Mouse (Mus musculus) c-Kit-positive CD71-positive TER-119-positive erythroid progenitor cells, embryonic 14.5 days (primary cell): Measurements from ENCODE around the gene Pcp4l1.
A peak's percentile ranks its signal among the peaks of the same experiment; 100 is the strongest.
"Not testable (repeated sequence)": the region's sequence is repeated elsewhere in the genome, so short reads cannot be mapped to it uniquely, and the experiment has no call there.

Experiments
- DNase-seq: peaks from one replicate; pipeline ENCODE4 v3.0.0-alpha.2; 2013; ENCODE audit warnings: low spot score

The Pcp4l1 gene

DNA sequence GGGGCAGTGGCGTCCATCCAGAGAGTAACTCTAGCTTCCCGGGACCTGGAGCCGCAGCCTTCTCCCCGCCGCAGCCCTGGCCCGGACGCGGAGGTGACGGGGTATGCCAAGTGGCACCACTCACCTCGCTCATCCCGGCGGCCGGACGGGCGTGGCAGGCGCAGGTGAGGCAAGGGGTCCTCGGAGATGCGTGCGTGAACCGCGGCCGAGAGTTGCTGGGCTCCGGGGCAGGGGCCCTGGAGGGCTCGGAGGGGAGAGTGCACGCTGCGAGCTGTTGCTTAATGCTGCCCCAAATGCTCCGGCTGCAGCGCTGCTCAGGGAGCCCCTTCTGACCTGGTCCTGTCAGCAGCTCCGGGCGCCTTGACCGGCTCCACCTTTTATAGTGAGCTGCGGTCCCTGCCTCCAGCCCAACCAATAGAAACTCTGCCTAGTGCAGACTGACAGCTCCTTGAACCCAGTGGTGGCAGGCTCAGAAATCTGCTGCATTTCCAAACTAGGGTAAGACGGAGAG lies at the start of gene Pcp4l1:
Gene Pcp4l1, minus strand, starts transcription at position 382 of the 511 bp plus-strand sequence.
- no peak for DNase-seq

DNA sequence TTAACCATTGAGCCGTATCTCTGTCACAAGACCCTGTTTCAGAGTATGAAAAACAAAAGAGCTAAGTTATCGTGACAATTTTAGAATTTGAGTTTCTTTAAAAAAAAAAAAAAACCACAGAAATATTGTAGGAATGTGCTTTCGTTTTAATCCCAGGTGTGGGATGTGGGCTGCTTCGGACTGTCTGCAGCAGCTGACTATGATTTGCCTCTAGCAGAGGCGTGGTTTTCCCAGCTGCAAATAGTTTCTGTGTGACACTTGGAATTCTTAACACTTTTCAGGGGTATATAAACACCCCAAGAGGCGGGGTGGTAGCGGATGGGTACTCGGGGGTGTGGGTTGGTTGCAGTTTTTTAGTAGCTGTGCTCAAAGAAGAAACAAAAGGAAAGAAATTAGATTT lies 49.3 kb upstream of the Pcp4l1 start:
- DNase-seq: no peak

DNA sequence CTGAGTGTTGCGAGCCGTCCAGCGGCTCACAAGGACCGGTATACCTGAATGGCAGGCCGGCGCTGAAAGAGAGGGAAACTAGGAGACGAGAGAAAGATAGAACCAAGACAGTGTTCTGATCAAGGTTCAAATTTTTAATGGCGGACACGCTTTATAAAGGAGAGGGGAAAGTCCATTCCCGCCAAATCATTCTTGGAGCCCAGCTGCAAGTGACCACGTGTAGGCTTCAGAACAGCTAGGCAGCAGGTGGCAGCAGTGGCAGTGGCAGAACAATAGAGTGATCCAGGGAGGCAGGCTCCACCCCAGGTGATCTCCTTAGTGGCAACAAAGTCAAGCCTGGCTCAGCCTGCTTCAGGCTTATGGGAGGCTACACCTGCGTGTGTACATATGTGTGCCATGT lies 45.9 kb upstream of the Pcp4l1 start:
- DNase-seq: not testable (repeated sequence)

DNA sequence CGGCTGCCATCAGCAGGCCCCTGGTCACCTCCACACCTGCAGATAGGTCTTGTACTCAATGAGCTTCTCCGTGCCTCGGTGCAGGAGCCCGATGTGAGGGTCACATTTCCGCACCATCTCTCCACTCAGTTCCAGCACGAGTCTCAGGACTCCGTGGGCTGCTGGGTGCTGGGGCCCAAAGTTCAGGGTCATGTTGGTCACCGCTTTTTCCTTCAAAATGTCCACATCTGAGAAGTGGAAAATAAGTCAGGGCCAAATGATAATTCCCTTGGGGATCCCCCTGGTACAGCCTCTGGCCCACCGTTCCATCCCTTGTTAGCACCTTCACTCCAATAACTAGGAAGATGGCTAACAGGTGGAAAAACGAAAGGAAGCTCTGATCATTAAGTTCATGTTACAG lies 44.8 kb upstream of the Pcp4l1 start:
- no peak for DNase-seq

DNA sequence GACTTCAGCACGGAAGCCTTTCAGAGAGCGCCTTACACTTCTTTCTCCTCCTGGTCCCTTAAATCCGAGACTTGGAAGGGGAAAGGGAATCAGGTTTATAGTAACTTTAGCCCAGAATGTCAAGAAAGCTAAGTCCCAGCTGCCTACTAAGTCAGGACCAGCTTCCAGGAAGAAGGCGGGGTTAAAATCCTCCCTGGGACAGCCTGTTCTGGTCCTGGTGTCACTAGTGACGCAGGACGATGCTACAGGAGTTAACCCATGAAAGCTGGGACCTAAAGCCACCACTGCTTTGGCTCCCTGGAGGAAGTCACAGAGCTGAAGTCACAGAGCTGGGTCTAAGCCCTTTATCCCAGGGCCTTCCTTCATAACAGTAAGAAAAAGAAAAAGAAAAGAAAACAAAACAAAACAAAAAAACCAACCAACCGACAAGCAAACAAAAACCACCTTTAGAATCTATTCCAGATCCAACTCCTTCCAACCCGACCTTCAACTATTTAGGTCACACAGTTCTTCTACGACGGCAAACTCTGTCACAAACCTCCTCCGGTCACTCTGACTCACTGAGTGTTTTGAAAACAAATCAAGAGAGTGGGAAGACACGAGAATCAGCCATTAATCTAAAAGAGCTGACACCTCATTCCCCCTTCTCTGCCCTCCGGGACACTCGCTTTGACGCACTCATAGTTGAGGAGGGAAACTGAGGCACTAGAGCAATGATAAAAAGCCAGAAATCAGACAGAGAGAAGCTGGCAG lies 44.1 kb upstream of the Pcp4l1 start:
- DNase-seq: no peak

DNA sequence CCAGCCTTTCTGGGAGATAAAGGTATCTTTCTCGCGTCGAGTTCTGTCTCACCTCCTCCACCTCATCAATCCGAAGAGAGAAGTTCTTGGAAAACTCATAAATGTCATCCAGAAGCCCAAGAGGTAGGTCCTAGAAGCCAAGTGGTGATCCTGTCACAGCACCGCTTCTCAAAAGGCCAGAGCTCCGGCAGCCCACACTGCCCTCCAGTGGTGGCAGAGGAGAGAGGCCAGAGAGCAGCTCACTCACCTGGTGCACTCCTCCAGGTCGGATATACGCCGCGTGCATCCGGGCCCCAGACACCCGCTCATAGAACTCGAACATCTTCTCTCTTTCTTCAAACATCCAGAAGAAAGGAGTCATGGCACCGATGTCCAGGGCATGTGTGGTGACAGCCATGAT lies 42.4 kb upstream of the Pcp4l1 start:
- peak; percentile 54 for DNase-seq

DNA sequence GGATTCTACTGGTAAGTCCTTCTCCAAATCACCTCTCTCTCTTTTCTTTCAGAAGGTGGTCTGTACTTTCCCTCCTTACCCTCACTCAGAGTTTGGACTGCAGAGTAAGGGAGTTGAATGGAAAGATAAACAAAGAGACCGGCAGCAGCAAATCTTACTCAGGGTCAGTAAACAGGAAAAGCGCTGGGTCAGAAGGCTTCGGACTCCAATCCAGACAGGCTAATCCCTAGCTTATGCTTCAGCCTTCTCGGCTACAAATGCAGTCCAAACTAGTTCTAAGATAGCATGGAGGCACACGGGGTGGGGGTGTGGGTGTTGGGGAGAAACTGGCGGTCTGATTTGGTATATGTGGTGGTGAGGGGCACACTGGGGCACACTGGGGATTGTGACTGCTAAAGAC lies 41.4 kb upstream of the Pcp4l1 start:
- no peak for DNase-seq

DNA sequence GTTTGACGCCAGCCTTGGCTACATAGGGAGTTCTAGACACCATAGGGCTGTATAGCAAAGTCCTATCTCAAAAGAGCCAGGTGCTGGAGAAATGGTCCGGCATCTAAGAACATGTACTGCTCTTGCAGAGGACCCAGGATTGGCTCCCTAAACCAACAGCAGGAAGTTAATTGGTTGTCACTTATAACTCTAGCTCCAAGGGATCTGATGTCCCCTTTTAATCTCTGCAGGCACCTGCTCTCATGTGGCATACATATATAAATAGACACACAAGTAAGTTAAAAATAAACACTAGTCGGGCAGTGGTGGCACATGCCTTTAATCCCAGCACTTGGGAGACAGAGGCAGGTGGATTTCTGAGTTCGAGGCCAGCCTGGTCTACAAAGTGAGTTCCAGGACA lies 39.7 kb upstream of the Pcp4l1 start:
- no peak for DNase-seq

DNA sequence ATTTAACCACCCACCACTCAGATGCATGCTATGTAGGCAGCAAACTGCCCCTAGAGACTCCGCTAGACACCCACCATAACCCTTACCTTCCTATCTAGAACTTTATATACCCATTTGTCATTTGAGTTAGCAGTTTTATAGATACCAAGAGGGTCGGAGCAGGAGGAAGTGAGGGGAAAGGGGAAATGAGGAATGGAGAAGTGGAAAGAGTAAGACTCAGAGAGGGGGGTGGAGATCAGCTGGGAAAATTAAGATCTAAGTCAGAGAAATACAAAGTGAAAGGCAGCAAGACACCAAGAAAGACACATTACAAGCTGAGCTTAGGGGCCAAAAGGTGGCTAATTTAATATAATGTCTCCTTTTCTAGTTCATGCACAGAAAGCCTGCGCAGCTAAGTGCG lies 38.5 kb upstream of the Pcp4l1 start:
- no peak for DNase-seq

DNA sequence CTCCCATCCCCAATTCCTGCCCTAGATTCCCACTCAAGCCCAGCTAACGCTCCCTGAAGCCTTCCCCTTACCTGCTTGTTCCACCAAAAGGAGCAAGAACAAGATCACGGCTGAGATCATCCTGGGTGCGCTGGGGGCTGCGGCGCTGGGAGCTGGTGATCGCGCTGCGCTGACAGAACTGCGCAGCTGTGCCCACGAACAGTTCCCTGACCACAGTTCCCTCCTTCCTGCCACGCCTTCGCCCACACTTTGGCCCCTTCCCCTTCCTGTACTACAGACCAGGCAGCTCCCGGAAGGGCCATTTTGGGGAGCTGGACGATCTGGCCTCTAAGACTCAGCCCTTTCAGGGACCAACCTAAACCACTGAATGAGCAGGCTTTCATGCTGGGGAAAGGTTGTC lies 38.1 kb upstream of the Pcp4l1 start, which contains the start of gene Fcer1g:
Gene Fcer1g, minus strand, starts transcription at position 240 of the 400 bp plus-strand sequence.
- DNase-seq: no peak

DNA sequence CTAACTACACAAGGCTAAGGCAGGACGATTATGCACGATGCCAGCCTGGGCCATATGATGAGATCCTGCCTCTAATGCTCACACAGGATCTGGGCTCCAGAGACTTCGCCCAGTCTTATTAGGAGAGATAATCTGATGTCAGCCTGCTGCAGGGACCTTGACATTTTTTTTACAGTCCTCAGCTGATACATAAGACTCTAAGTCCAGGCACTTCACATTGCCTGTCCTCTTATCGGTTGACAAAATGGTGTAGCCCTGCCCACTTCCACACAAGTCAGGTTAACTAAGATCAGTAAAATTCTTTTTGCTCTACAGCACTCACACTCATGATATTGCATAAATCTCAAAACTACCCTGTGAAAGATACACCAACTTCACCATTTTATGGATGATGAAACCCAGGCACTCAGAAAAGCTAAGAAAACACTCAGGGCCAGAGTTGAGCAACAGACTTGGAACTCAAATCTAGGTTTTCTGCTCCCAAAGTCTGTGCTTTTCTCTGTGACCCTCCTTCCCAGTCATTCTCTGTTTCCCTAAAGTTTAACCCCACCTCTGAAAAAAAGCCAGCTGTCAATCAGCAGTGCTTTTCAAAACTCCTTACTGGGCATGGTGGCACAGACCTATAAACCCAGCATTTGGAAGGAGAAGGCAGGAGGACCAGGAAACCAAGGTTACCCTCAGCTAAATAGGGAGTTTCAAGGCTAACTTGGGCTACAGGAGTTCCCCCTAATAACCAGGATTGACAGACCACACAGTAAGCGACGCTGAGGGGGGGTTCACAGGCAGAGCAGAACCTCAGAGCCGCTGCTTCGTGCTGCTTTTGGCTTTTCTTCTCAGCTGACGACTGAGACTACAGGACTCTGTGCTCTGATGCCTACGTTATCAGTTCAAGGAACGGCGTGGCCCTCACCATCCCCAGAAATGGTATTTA lies 37.0 kb upstream of the Pcp4l1 start:
- DNase-seq: peak; percentile 47

DNA sequence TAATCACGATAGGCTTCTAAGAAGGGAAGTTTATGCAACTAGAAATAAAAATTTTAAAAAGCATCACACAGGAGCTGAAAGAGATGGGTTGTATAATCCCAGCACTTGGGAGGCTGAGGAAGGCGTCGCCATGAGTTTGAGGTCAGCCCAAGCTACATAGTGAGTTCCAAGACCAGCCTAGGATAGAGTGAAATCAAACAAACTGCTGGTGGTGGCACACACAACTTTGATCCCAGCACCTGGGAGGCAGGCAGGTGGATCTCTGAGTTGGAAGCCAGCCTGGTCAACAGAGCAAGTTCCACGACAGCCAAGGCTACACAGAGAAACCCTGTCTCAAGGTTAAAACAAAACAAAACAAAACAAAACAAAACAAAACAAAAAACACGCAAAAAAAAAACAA lies 36.3 kb upstream of the Pcp4l1 start:
- DNase-seq: no peak

DNA sequence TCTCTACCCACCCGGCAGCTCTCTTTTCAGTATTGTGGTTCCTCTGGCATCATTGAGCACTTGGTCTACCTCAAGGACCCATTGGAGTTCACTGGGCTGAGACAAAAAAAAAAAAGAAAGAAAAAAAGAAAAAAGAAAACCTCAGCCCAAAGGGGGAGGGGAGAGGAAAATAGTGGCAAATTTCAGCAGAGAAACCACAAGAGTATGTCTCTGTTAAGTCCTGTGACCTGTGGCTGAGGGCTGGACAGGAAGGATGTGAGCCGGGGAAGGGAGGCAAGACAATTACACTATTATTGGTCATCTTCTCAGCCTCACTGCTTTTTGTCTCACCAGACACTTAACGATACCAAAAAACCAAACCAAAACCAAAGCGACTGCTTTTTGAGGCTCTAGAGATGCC lies 35.8 kb upstream of the Pcp4l1 start:
- no peak for DNase-seq

DNA sequence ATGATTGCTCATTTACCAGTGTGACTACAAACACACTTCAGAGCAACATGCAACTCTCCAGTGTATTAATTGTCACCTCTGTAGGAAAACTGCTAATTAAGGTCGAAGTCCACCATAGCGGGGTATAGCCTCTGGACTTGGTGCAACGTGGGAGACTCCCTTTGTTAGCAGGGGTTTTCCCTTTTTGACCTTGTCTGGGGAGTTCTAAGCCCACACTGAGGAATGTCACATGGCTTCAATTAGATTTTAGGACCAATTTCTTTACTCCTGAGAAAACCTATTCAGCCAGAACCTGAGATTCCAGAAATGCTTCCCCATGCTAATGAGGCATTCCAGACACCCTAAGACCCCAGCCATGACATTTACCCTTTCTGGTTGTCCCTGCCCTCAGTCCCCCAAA lies 34.1 kb upstream of the Pcp4l1 start:
- no peak for DNase-seq

DNA sequence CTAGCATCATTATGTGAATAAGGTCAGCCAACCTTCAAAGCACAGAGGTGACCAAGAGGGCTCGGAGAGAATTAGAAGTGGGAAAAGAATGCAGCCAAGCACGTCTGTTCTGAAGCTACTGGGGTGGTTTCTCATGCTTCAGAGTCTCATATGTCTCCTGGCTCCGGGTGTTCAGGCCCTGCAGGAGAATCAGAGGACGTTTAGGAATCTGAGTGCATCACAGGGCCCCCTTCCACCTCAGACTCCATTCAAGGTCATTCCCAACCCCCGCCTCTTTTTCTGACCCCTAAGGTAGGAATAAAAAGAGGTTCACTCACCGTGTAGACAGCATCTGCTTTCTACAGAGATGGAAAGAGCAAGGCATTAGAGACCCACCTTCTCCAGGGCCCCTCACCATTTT lies 33.7 kb upstream of the Pcp4l1 start:
- DNase-seq: no peak

DNA sequence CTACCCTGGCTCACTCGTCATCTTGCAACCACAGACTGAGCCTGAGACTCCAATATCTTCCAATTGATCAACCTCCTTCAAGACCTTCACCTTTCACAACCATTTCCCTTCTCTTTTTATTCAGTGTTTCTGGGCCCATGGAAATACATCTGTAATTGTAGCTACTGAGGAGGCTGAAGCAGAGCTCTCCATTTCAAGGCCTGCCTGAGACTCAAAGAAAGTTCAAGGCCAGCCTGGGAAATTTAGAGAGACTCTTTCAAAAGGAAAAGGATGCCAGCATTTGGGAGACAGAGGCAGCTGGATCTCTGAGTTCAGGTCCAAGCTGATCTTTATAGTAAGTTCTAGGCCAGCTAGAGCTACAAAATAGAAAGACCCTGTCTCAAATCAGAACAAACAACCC lies 31.8 kb upstream of the Pcp4l1 start:
- DNase-seq: no peak

DNA sequence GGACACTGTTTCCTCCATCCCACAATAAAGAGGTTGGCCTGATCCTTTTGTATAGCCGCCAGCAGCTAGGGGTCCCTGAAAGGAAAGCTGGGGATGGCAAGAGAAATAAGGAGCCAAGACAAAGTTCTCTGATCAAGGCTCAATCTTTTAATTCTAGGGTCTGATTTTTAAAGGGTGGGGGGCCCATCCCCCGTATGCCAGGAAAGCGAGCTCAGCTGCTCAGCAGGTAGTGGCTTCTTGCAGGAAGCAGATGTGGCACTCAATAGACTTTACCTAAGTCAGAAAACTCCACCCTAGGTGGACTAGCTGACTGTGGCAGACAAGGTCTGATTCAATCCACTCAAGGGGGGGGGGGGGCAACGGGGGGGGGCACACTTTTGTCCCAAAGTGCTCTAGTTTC lies 30.7 kb upstream of the Pcp4l1 start:
- no peak for DNase-seq

DNA sequence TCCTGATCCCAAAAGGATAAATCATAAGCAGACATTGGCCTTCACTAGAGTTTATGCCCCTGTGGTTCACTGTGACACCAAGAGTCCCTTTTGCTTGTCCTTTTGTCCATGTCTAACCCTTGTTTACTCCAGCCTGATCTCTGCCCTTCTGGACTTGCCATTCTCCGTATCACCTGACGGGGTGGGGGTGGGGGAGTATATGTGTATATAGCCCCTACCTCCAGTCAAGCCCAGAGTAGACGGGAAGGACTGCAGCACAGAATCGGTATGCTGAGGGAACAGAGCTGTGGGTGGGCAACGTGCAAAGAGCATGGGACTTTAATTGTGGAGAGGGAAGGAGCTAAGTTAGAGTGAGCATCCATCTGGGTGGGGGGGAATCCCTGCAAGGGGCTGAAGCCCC lies 28.8 kb upstream of the Pcp4l1 start, which contains the start of gene Apoa2:
Gene Apoa2, plus strand, starts transcription at position 198 of the 400 bp plus-strand sequence.
- DNase-seq: no peak

DNA sequence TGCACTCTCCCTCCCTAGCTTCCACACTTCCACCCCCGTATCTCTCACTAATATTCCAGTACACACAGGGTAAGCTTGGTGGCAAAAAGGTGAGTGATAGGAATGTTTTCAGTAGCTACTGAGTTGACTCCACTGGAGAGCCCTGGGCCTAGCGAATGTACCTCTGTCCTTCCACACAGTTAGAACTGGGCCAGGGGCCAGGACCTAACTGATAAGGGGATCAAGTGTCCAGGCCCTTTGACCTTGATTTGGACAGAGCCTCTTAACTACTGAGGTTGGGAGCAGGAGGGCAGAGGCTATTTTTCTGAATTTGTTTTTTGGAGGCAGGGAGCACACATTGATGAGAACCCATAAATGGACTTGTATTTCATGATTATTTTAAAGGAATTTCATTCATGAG lies 27.7 kb upstream of the Pcp4l1 start:
- no peak for DNase-seq

DNA sequence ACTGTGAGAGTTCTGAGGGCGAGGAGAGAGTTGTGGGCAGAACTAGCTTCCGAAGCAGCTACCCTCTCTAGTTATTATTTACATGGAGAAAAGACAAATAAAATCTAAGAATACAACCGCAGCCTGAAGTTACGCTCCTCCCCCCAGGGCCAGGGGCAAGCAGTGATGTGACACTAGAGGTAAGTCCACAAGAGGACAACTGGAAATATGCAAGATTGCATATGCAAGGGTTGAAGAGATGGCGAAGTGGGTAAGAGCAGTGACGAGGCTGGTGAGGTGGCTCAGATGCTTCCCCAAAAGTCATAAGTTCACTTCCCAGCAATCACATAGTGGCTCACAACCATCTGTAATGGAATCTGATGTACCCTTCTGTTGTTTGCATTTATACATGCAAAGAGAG lies 27.1 kb upstream of the Pcp4l1 start:
- DNase-seq: no peak

DNA sequence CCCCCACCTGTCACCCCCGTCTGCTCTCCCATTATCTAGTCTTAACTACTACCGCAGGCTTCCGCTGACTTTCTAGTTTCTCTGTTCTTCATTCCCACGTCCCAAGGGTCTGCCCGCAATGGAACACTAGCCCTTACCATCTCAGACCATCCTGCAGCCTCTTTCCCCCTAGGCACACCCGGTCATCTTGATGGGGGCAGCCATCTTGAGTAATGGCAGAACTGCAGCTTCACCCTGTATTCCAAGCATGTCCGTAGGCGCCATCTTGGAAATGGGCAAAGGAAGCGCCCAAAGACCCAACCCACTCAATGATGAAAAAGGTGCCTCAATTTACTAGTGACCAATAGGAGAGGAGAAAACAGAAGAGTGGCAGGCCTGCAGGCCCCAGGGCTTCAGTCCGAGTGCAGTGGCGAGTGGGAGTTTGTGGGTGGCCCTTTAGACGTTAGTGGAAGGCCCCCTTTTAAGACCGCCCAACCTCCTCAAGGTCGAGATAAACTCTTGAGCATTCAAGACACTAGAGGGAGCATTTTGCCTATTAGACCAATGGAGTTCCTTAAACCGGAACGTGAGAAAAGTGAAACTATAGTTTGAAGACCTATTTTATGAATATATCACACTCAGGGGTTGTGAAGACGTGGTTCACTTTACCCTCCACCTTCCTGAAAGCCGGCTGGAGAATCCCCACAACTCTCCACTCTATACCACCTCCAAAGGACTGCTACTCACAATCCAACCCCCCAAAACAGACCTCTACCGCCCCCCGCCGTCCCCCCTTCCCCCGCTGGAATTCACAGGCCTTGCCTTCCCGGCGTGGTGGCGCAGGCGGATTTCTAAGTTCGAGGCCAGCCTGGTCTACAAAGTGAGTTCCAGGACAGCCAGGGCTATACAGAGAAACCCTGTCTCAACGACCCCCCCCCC lies 26.4 kb upstream of the Pcp4l1 start, which contains the start of gene Tomm40l:
Gene Tomm40l, minus strand, starts transcription at position 277 of the 918 bp plus-strand sequence.
- DNase-seq: peak; percentile 96
